In genomic region chr4:153980470-153980869, GRCm38 (mm10) we compare ENCODE assay signal across 27 mouse cellular contexts. TPM values are rescaled to one million over a fixed set of nuclear protein-coding genes. Genes with fewer than 3 reads are reported as not detected.
DNase-seq lines count a peak whose midpoint lies in the region; ATAC-seq and TF ChIP-seq lines count a peak whose summit lies in the region.
"Had no signal": no experiment of that assay in that cellular context is flagged by ENCODE, and none has a peak within 500 bp of the region (broad histone marks: within the 10 kb centered on the region; RNA-seq: fewer than 3 reads in every experiment).

No protein-coding gene starts in this region.

- no peak for DNase-seq in G1E (ENCODE audit: low spot score)
- peak; percentile 69 for DNase-seq in MN1 (ENCODE audit: low spot score)
- DNase-seq in brain, adult 2 months (ENCODE audit: low read depth, low spot score) = peak; percentile 83
- no peak for DNase-seq in liver, embryonic 11.5 days (ENCODE audit: low spot score)
- DNase-seq: adrenal gland, adult 8-10 months; adrenal gland, postnatal 25 days; cerebellum, adult 18-20 months; cerebellum, adult 9-10 months; cerebellum, postnatal 14 days; gastrocnemius, postnatal 25 days; heart, adult 18-20 months; heart, postnatal 10 days; heart, postnatal 36 days had no signal

- no peak for ATAC-seq in megakaryocyte, adult 5-6 weeks (ENCODE audit: poor library complexity, severe bottlenecking)
- peak; percentile 47; the same call in 1 of the 2 replicates for ATAC-seq in G1E (ENCODE audit: extremely low read depth, insufficient number of reproducible peaks, low FRiP score, poor library complexity, severe bottlenecking)
- no peak for ATAC-seq in liver, embryonic 11.5 days (replicated peaks; ENCODE audit: low FRiP score)
- ATAC-seq in intestine, embryonic 16.5 days = no peak
- no peak for ATAC-seq in kidney, embryonic 16.5 days (ENCODE audit: low FRiP score, low TSS enrichment)
- ATAC-seq: activated CD4-positive, CD25-positive, alpha-beta regulatory T cell, adult 4 months; CD4-positive, CD25-positive, alpha-beta regulatory T cell, adult 4 months; forebrain, embryonic 13.5 days; forebrain, embryonic 16.5 days; hindbrain, embryonic 16.5 days had no signal

- no peaks in the 10 kb centered on the region for H3K27me3 ChIP-seq in megakaryocyte, embryonic 14.5 days (replicated peaks)
- H3K27me3 ChIP-seq in G1E (ENCODE audit: insufficient read depth, low read length) = no peaks in the 10 kb centered on the region
- no peaks in the 10 kb centered on the region for H3K27me3 ChIP-seq in liver, embryonic 11.5 days (replicated peaks; ENCODE audit: control insufficient read depth, insufficient read depth, low read length)
- no peaks in the 10 kb centered on the region for H3K27me3 ChIP-seq in intestine, embryonic 16.5 days (replicated peaks; ENCODE audit: control insufficient read depth, insufficient read depth, low read length)
- no peaks in the 10 kb centered on the region for H3K27me3 ChIP-seq in kidney, embryonic 16.5 days (ENCODE audit: insufficient read depth, low read length)
- H3K27me3 ChIP-seq: forebrain, embryonic 13.5 days; heart, embryonic 12.5 days; heart, embryonic 15.5 days; hindbrain, embryonic 13.5 days had no signal

- no peak overlapping the region for H3K9ac ChIP-seq in liver, embryonic 11.5 days (ENCODE audit: low read depth, low read length)
- no peak overlapping the region for H3K9ac ChIP-seq in intestine, embryonic 16.5 days (ENCODE audit: low read depth, low read length)
- H3K9ac ChIP-seq in kidney, embryonic 16.5 days (replicated peaks; ENCODE audit: low read length) = no peak overlapping the region
- H3K9ac ChIP-seq: forebrain, embryonic 13.5 days; heart, embryonic 12.5 days; heart, embryonic 15.5 days; hindbrain, embryonic 13.5 days had no signal

- H3K9me3 ChIP-seq in megakaryocyte, embryonic 14.5 days = no peaks in the 10 kb centered on the region
- no peaks in the 10 kb centered on the region for H3K9me3 ChIP-seq in G1E (replicated peaks)
- no peaks in the 10 kb centered on the region for H3K9me3 ChIP-seq in liver, embryonic 11.5 days (ENCODE audit: control insufficient read depth, low read length)
- no peaks in the 10 kb centered on the region for H3K9me3 ChIP-seq in intestine, embryonic 16.5 days (ENCODE audit: control insufficient read depth, low read length)
- no peaks in the 10 kb centered on the region for H3K9me3 ChIP-seq in kidney, embryonic 16.5 days (ENCODE audit: low read length)
- H3K9me3 ChIP-seq: forebrain, embryonic 10.5 days; forebrain, embryonic 13.5 days; heart, embryonic 12.5 days; heart, embryonic 15.5 days; hindbrain, embryonic 10.5 days; hindbrain, embryonic 13.5 days had no signal

- peaks cover 68% of the 10 kb centered on the region for H3K36me3 ChIP-seq in megakaryocyte, embryonic 14.5 days (replicated peaks; ENCODE audit: low read length)
- H3K36me3 ChIP-seq in G1E (replicated peaks) = peaks cover 83% of the 10 kb centered on the region
- peaks cover 13% of the 10 kb centered on the region; the same call in 1 of the 2 replicates for H3K36me3 ChIP-seq in liver, embryonic 11.5 days (ENCODE audit: control insufficient read depth, insufficient read depth, low read length)
- peaks cover 12% of the 10 kb centered on the region for H3K36me3 ChIP-seq in intestine, embryonic 16.5 days (ENCODE audit: control insufficient read depth, insufficient read depth, low read length)
- peaks cover 41% of the 10 kb centered on the region for H3K36me3 ChIP-seq in kidney, embryonic 16.5 days (ENCODE audit: insufficient read depth, low read length)

- TF ChIP-seq CTCF in G1E (IDR thresholded peaks at IDR 0.05; ENCODE audit: low read depth, low read length) = no peak

- H3K4me2 ChIP-seq in liver, embryonic 11.5 days = no peak overlapping the region
- H3K4me2 ChIP-seq in intestine, embryonic 16.5 days (ENCODE audit: low read depth, low read length) = no peak overlapping the region
- H3K4me2 ChIP-seq in kidney, embryonic 16.5 days (replicated peaks; ENCODE audit: low read depth, low read length) = no peak overlapping the region
- H3K4me2 ChIP-seq: forebrain, embryonic 13.5 days; heart, embryonic 12.5 days; heart, embryonic 15.5 days; hindbrain, embryonic 13.5 days had no signal

- peak overlapping the region; percentile 62 for H3K4me3 ChIP-seq in megakaryocyte, embryonic 14.5 days (replicated peaks)
- no peak overlapping the region for H3K4me3 ChIP-seq in G1E (ENCODE audit: low read depth, low read length)
- no peak overlapping the region for H3K4me3 ChIP-seq in liver, embryonic 11.5 days (ENCODE audit: low read depth, low read length)
- H3K4me3 ChIP-seq in intestine, embryonic 16.5 days (ENCODE audit: low read length) = no peak overlapping the region
- no peak overlapping the region for H3K4me3 ChIP-seq in kidney, embryonic 16.5 days (ENCODE audit: low read length)
- H3K4me3 ChIP-seq: forebrain, embryonic 10.5 days; forebrain, embryonic 13.5 days; heart, embryonic 12.5 days; heart, embryonic 15.5 days; hindbrain, embryonic 10.5 days; hindbrain, embryonic 13.5 days had no signal

- WGBS in liver, embryonic 11.5 days = 84% methylated on average over 11 of the region's 11 CpGs
- WGBS in intestine, embryonic 16.5 days = 89% methylated on average over 11 of the region's 11 CpGs
- WGBS in kidney, embryonic 16.5 days = 86% methylated on average over 11 of the region's 11 CpGs

- no peak overlapping the region for H3K27ac ChIP-seq in liver, embryonic 11.5 days (ENCODE audit: low read depth, low read length)
- no peak overlapping the region for H3K27ac ChIP-seq in intestine, embryonic 16.5 days (ENCODE audit: low read length)
- H3K27ac ChIP-seq in kidney, embryonic 16.5 days (ENCODE audit: low read length) = no peak overlapping the region
- H3K27ac ChIP-seq: forebrain, embryonic 10.5 days; forebrain, embryonic 13.5 days; heart, embryonic 15.5 days; hindbrain, embryonic 10.5 days; hindbrain, embryonic 13.5 days had no signal

- peaks cover 46% of the 10 kb centered on the region for H3K4me1 ChIP-seq in megakaryocyte, embryonic 14.5 days
- H3K4me1 ChIP-seq in G1E (ENCODE audit: insufficient read depth, low read depth, low read length) = peaks cover 24% of the 10 kb centered on the region
- peaks cover 6% of the 10 kb centered on the region for H3K4me1 ChIP-seq in liver, embryonic 11.5 days (replicated peaks; ENCODE audit: control insufficient read depth, insufficient read depth, low read length)
- H3K4me1 ChIP-seq in intestine, embryonic 16.5 days (ENCODE audit: control insufficient read depth, insufficient read depth, low read length) = peaks cover 11% of the 10 kb centered on the region
- H3K4me1 ChIP-seq in kidney, embryonic 16.5 days (ENCODE audit: insufficient read depth, low read length) = peaks cover 11% of the 10 kb centered on the region

RNA-seq across cellular contexts. Expression of gene Cep104, which starts 5.5 kb away (rescaled TPM):
- polyA plus RNA-seq in megakaryocyte, embryonic 14.5 days (2012; ENCODE audit: insufficient read depth, low replicate concordance) = 3.8 and 7.3 TPM in 2 replicates
- 4.0 and 4.3 TPM in 2 replicates for total RNA-seq in megakaryocyte, adult 5-6 weeks (2015)
- 4.3 and 5.3 TPM in 2 replicates for total RNA-seq in megakaryocyte, adult 5-6 weeks (2017)
- 12.0 and 14.7 TPM in 2 replicates for total RNA-seq in G1E (2014; fragmentation: Nextera tagmentation)
- total RNA-seq in G1E (2017) = 6.1 and 7.7 TPM in 2 replicates
- 6.6 and 8.6 TPM in 2 replicates for polyA plus RNA-seq in G1E (2012)
- polyA plus RNA-seq in liver, embryonic 11.5 days (2014; fragmentation: Nextera tagmentation; extraction: Ambion mirVana) = 14.3 and 15.8 TPM in 2 replicates
- 9.3 and 10.6 TPM in 2 replicates for polyA plus RNA-seq in intestine, embryonic 16.5 days (2015; fragmentation: Nextera tagmentation; extraction: Ambion mirVana)
- 16.1 and 17.6 TPM in 2 replicates for polyA plus RNA-seq in kidney, embryonic 16.5 days (2015; fragmentation: Nextera tagmentation; extraction: Ambion mirVana)

RNA-seq across cellular contexts. Expression of gene Dffb, which starts 5.5 kb away (rescaled TPM):
- polyA plus RNA-seq in megakaryocyte, embryonic 14.5 days (2012; ENCODE audit: insufficient read depth, low replicate concordance) = 2.5 and 5.4 TPM in 2 replicates
- 6.7 and 8.4 TPM in 2 replicates for total RNA-seq in megakaryocyte, adult 5-6 weeks (2015)
- 8.6 and 13.8 TPM in 2 replicates for total RNA-seq in megakaryocyte, adult 5-6 weeks (2017)
- total RNA-seq in G1E (2014; fragmentation: Nextera tagmentation) (6.8 and 11.0 TPM in 2 replicates), G1E (2017) (17.0 and 20.5 TPM in 2 replicates)
- polyA plus RNA-seq in G1E (2012) = 13.4 and 16.7 TPM in 2 replicates
- polyA plus RNA-seq in liver, embryonic 11.5 days (2014; fragmentation: Nextera tagmentation; extraction: Ambion mirVana) = 17.2 and 18.5 TPM in 2 replicates
- polyA plus RNA-seq in intestine, embryonic 16.5 days (2015; fragmentation: Nextera tagmentation; extraction: Ambion mirVana) = 14.6 and 18.6 TPM in 2 replicates
- 14.1 and 14.3 TPM in 2 replicates for polyA plus RNA-seq in kidney, embryonic 16.5 days (2015; fragmentation: Nextera tagmentation; extraction: Ambion mirVana)

RNA-seq across cellular contexts. Expression of gene A430005L14Rik, which starts 23.4 kb away (rescaled TPM):
- 79.5 and 127 TPM in 2 replicates for polyA plus RNA-seq in megakaryocyte, embryonic 14.5 days (2012; ENCODE audit: insufficient read depth, low replicate concordance)
- total RNA-seq in megakaryocyte, adult 5-6 weeks (2015) = 38.8 and 52.5 TPM in 2 replicates
- 35.3 and 35.9 TPM in 2 replicates for total RNA-seq in megakaryocyte, adult 5-6 weeks (2017)
- total RNA-seq in G1E (2014; fragmentation: Nextera tagmentation) (22.2 and 27.9 TPM in 2 replicates), G1E (2017) (48.7 and 57.6 TPM in 2 replicates)
- polyA plus RNA-seq in G1E (2012) = 112 and 127 TPM in 2 replicates
- polyA plus RNA-seq in liver, embryonic 11.5 days (2014; fragmentation: Nextera tagmentation; extraction: Ambion mirVana) = 90.4 and 91.4 TPM in 2 replicates
- 61.8 and 67.4 TPM in 2 replicates for polyA plus RNA-seq in intestine, embryonic 16.5 days (2015; fragmentation: Nextera tagmentation; extraction: Ambion mirVana)
- 94.6 and 97.5 TPM in 2 replicates for polyA plus RNA-seq in kidney, embryonic 16.5 days (2015; fragmentation: Nextera tagmentation; extraction: Ambion mirVana)

RNA-seq across cellular contexts. Expression of gene Lrrc47, which starts 31.1 kb away (rescaled TPM):
- polyA plus RNA-seq in megakaryocyte, embryonic 14.5 days (2012; ENCODE audit: insufficient read depth, low replicate concordance) = 84.5 and 98.9 TPM in 2 replicates
- total RNA-seq in megakaryocyte, adult 5-6 weeks (2015) = 7.0 and 11.4 TPM in 2 replicates
- total RNA-seq in megakaryocyte, adult 5-6 weeks (2017) = 11.3 and 21.1 TPM in 2 replicates
- total RNA-seq in G1E (2014; fragmentation: Nextera tagmentation) (17.5 and 24.8 TPM in 2 replicates), G1E (2017) (28.7 and 40.7 TPM in 2 replicates)
- 201 and 254 TPM in 2 replicates for polyA plus RNA-seq in G1E (2012)
- polyA plus RNA-seq in liver, embryonic 11.5 days (2014; fragmentation: Nextera tagmentation; extraction: Ambion mirVana) = 20.3 and 22.5 TPM in 2 replicates
- polyA plus RNA-seq in intestine, embryonic 16.5 days (2015; fragmentation: Nextera tagmentation; extraction: Ambion mirVana) = 10.1 and 15.2 TPM in 2 replicates
- 16.8 and 21.9 TPM in 2 replicates for polyA plus RNA-seq in kidney, embryonic 16.5 days (2015; fragmentation: Nextera tagmentation; extraction: Ambion mirVana)

RNA-seq across cellular contexts. Expression of gene Smim1, which starts 45.6 kb away (rescaled TPM):
- polyA plus RNA-seq in megakaryocyte, embryonic 14.5 days (2012; ENCODE audit: insufficient read depth, low replicate concordance) = 92.3 and 104 TPM in 2 replicates
- 0.62 and 1.9 TPM in 2 replicates for total RNA-seq in megakaryocyte, adult 5-6 weeks (2015)
- 0.26 and 1.3 TPM in 2 replicates for total RNA-seq in megakaryocyte, adult 5-6 weeks (2017)
- 74.3 and 100.0 TPM in 2 replicates for total RNA-seq in G1E (2014; fragmentation: Nextera tagmentation)
- total RNA-seq in G1E (2017) = 69.2 and 103 TPM in 2 replicates
- polyA plus RNA-seq in G1E (2012) = 58.4 and 87.4 TPM in 2 replicates
- polyA plus RNA-seq in liver, embryonic 11.5 days (2014; fragmentation: Nextera tagmentation; extraction: Ambion mirVana) = 414 and 426 TPM in 2 replicates
- polyA plus RNA-seq in intestine, embryonic 16.5 days (2015; fragmentation: Nextera tagmentation; extraction: Ambion mirVana) = 183 and 196 TPM in 2 replicates
- 62.4 and 66.1 TPM in 2 replicates for polyA plus RNA-seq in kidney, embryonic 16.5 days (2015; fragmentation: Nextera tagmentation; extraction: Ambion mirVana)

Comparison
In these comparisons a context has a peak if more than half of its experiments do, and no peak if none do; other contexts are left out.
1. DNase-seq: peak in MN1 (single experiment) and brain, adult 2 months (single experiment); none in G1E (single experiment) and liver, embryonic 11.5 days (single experiment).